8 mouse cellular contexts compared by ENCODE assay signal in the genomic region with DNA sequence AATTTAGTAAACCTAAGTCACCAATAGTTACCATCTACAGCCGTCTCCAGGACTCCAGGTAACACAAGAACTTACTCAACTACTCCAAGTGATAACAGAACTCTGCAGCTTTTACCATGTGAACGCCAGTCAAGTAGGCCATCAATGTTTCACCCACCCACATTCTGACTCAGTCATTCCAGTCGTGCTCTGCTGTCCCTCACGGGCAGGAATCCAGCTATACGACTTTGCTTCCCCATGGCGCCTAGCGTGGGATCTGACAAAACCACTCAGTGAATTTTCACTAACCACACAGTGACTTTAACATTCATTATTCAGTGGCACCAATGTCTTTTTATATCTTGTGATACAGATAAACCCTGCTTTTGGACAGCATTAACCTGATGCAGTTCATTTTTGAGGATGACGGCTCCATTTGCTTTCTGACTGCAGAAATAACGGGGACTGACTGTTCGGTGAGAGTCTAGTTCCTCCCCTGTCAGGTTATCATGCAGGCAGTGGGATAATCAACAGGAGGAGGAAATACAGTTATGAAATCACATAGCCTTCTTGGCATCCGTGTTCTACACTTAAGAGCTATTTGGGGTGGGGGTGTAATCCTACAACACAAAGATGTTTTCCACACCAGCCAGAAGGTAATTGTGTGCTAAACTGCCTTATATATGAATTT.
DNase-seq lines count a peak whose midpoint lies in the region; ATAC-seq and TF ChIP-seq lines count a peak whose summit lies in the region.

No protein-coding gene starts in this region.

- intact Hi-C loops in left cerebral cortex, adult 2 months (cut with DNase I): no loop called here

- H3K4me3 ChIP-seq in left cerebral cortex, adult 2 months: peak overlapping the region; percentile 83
- 0 out of 2 replicates have a peak overlapping the region, but pooled peaks have one; percentile 1 for H3K4me3 ChIP-seq in brown adipose tissue, adult 24 weeks (ENCODE audit: insufficient read depth, low read depth, low read length)
- H3K4me3 ChIP-seq in heart, embryonic 16.5 days (ENCODE audit: low read length): peak overlapping the region; percentile 68

- H3K9me3 ChIP-seq in heart, embryonic 16.5 days (replicated peaks; ENCODE audit: control insufficient read depth, low read length): no peaks in the 10 kb centered on the region

- peak overlapping the region; percentile 98 for H3K9ac ChIP-seq in heart, embryonic 16.5 days (ENCODE audit: low read length)

- ATAC-seq in heart, embryonic 16.5 days (replicated peaks; ENCODE audit: extremely low read depth, insufficient read depth, low FRiP score): no peak
- ATAC-seq in megakaryocyte-erythroid progenitor cell, adult 5-6 weeks (replicated peaks; ENCODE audit: low FRiP score, low TSS enrichment, poor library complexity, severe bottlenecking): 0 out of 2 replicates have a peak, but pooled peaks have one; percentile 5

- no peak for TF ChIP-seq CTCF in left cerebral cortex, adult 2 months (IDR thresholded peaks at IDR 0.05)

- peak overlapping the region; percentile 69 for H3K4me2 ChIP-seq in heart, embryonic 16.5 days (ENCODE audit: low read depth, low read length)

- DNase-seq in left cerebral cortex, adult 2 months (ENCODE audit: extremely low spot score in 1 of 2, low spot score in 2 of 2): peak in 1 of 2 experiments; percentile 44
- no peak for DNase-seq in left cerebral cortex, adult 11 months (ENCODE audit: low spot score)
- DNase-seq in testis, postnatal 10 days (ENCODE audit: low spot score): no peak
- no peak for DNase-seq in gastrocnemius, adult 8-10 months (ENCODE audit: low spot score in 2 of 2)
- no peak for DNase-seq in embryo, embryonic 10.5 days (ENCODE audit: low spot score)

- peaks cover 4% of the 10 kb centered on the region; the same call in 1 of the 2 replicates for H3K4me1 ChIP-seq in brown adipose tissue, adult 24 weeks (ENCODE audit: control insufficient read depth, insufficient read depth, insufficient read length, low read length)
- H3K4me1 ChIP-seq in heart, embryonic 16.5 days (ENCODE audit: control insufficient read depth, insufficient read depth, low read length): peaks cover 30% of the 10 kb centered on the region

- 25% methylated on average over 11 of the region's 11 CpGs for WGBS in heart, embryonic 16.5 days

- H3K36me3 ChIP-seq in heart, embryonic 16.5 days (ENCODE audit: control insufficient read depth, insufficient read depth): peaks cover 9% of the 10 kb centered on the region; the same call in 1 of the 2 replicates

- no peaks in the 10 kb centered on the region for H3K27me3 ChIP-seq in heart, embryonic 16.5 days (ENCODE audit: control insufficient read depth, insufficient read depth, low read length)

- peak overlapping the region; percentile 16; the same call in 1 of the 2 replicates for H3K27ac ChIP-seq in left cerebral cortex, adult 2 months
- no peak overlapping the region for H3K27ac ChIP-seq in brown adipose tissue, adult 24 weeks (replicated peaks; ENCODE audit: low read depth, low read length)
- H3K27ac ChIP-seq in heart, embryonic 16.5 days (ENCODE audit: low read length): peak overlapping the region; percentile 83

Comparison
In these comparisons a context has a peak if more than half of its experiments do, and no peak if none do; other contexts are left out.
1. H3K4me3 ChIP-seq: peak in every context shown above with its lines; median percentile 83 in left cerebral cortex, adult 2 months; 68 in heart, embryonic 16.5 days; 1 in brown adipose tissue, adult 24 weeks.